Mouse (Mus musculus): ENCODE data around the gene Srebf2.

GRCm38 (mm10) chr15:82223251-82223650 lies 76.3 kb downstream of the Srebf2 start:
- TF ChIP-seq POLR2A (IDR thresholded peaks at IDR 0.05; ENCODE audit: insufficient read depth, low read depth, low read length) (no peak), CTCF (IDR thresholded peaks at IDR 0.05) (no peak)
